Comparison of ENCODE assay signal across 16 mouse cellular contexts in the genomic region with DNA sequence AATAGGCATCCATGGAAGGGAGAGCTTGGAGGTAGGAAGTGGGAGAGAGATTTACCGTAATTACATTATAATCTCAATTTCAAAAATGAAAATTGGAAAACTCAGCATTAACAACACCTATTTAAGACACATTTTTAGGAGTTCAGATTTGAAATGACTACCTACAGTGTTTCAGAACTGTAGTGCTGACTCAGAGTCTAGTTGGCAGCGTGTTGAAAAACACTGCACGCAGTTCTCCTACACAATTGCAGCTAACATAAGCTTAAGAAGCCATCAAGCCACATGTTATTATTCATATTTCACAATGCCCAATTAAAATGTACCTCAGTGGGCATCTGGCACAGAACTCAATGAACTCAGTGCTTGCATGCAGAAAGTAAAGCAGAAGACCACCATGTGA.
"Had no signal": no experiment of that assay in that cellular context is flagged by ENCODE, and none has a peak within 500 bp of the region (broad histone marks: within the 10 kb centered on the region; RNA-seq: fewer than 3 reads in every experiment).

No protein-coding gene starts in this region.

- DNase-seq: liver, postnatal 0 days; lung, adult 2 months; lung, postnatal 14 days; lung, postnatal 36 days; thymus, adult 18-20 months; thymus, postnatal 14 days; thymus, postnatal 36 days had no signal

- H3K27ac ChIP-seq: lung, embryonic 15.5 days; macrophage; midbrain, embryonic 13.5 days; midbrain, embryonic 15.5 days; neural tube, embryonic 12.5 days; stomach, embryonic 15.5 days; stomach, postnatal 0 days had no signal

- ATAC-seq: liver, postnatal 0 days; lung, postnatal 0 days; midbrain, embryonic 13.5 days; midbrain, embryonic 15.5 days had no signal

- H3K4me3 ChIP-seq: lung, embryonic 15.5 days; megakaryocyte, embryonic 14.5 days; midbrain, embryonic 13.5 days; midbrain, embryonic 15.5 days; neural tube, embryonic 12.5 days; stomach, embryonic 15.5 days had no signal
